In genomic region chr9:75593481-75593880, GRCm38 (mm10) we compare ENCODE assay signal across 17 mouse cellular contexts. TPM values are rescaled to one million over a fixed set of nuclear protein-coding genes. Genes with fewer than 3 reads are reported as not detected.
DNase-seq lines count a peak whose midpoint lies in the region; ATAC-seq lines count a peak whose summit lies in the region.
"Had no signal": no experiment of that assay in that cellular context is flagged by ENCODE, and none has a peak within 500 bp of the region (broad histone marks: within the 10 kb centered on the region; RNA-seq: fewer than 3 reads in every experiment).

No protein-coding gene starts in this region.

- no peak overlapping the region for H3K9ac ChIP-seq in kidney, embryonic 15.5 days
- H3K9ac ChIP-seq in hindbrain, embryonic 13.5 days, result no peak overlapping the region
- H3K9ac ChIP-seq: embryonic facial prominence, embryonic 12.5 days; limb, embryonic 13.5 days; lung, embryonic 14.5 days had no signal

- no peaks in the 10 kb centered on the region for H3K9me3 ChIP-seq in kidney, embryonic 15.5 days (replicated peaks)
- H3K9me3 ChIP-seq in hindbrain, embryonic 13.5 days, result no peaks in the 10 kb centered on the region
- H3K9me3 ChIP-seq: embryonic facial prominence, embryonic 12.5 days; limb, embryonic 13.5 days had no signal

- H3K36me3 ChIP-seq in kidney, embryonic 15.5 days, result peaks cover 9% of the 10 kb centered on the region; the same call in 1 of the 2 replicates
- peaks cover 90% of the 10 kb centered on the region for H3K36me3 ChIP-seq in hindbrain, embryonic 13.5 days

- DNase-seq in kidney, adult 8-10 months, result no peak
- DNase-seq in right cerebral cortex, adult 18-20 months, result peak; percentile 40
- DNase-seq in right cerebral cortex, postnatal 4 days, result no peak
- DNase-seq in gastrocnemius, postnatal 36 days, result no peak
- no peak for DNase-seq in heart, postnatal 36 days
- DNase-seq: cerebellum, adult 2 months; heart, adult 2 months; heart, postnatal 4 days; kidney, postnatal 36 days; lung, embryonic 14.5 days; right cerebral cortex, postnatal 25 days had no signal

- H3K4me3 ChIP-seq in kidney, embryonic 15.5 days (replicated peaks), result no peak overlapping the region
- H3K4me3 ChIP-seq in hindbrain, embryonic 13.5 days, result no peak overlapping the region
- H3K4me3 ChIP-seq: embryonic facial prominence, embryonic 12.5 days; heart, adult 2 months; limb, embryonic 13.5 days; megakaryocyte, embryonic 14.5 days had no signal

- H3K4me2 ChIP-seq in kidney, embryonic 15.5 days, result no peak overlapping the region
- no peak overlapping the region for H3K4me2 ChIP-seq in hindbrain, embryonic 13.5 days
- H3K4me2 ChIP-seq: embryonic facial prominence, embryonic 12.5 days; limb, embryonic 13.5 days; lung, embryonic 14.5 days had no signal

- H3K4me1 ChIP-seq in kidney, embryonic 15.5 days, result no peaks in the 10 kb centered on the region
- H3K4me1 ChIP-seq in hindbrain, embryonic 13.5 days (replicated peaks), result peaks cover 13% of the 10 kb centered on the region; the same call in 1 of the 2 replicates
- H3K4me1 ChIP-seq: embryonic facial prominence, embryonic 12.5 days; limb, embryonic 13.5 days; megakaryocyte, embryonic 14.5 days had no signal

- intact Hi-C loops in gastrocnemius, postnatal 36 days (cut with DNase I), result no loop called here
- intact Hi-C loops in heart, postnatal 36 days (cut with DNase I), result no loop called here

- H3K27me3 ChIP-seq in kidney, embryonic 15.5 days, result no peaks in the 10 kb centered on the region
- no peaks in the 10 kb centered on the region for H3K27me3 ChIP-seq in hindbrain, embryonic 13.5 days
- H3K27me3 ChIP-seq: embryonic facial prominence, embryonic 12.5 days; limb, embryonic 13.5 days had no signal

- ATAC-seq in kidney, embryonic 15.5 days (replicated peaks; ENCODE audit: low FRiP score), result 0 out of 2 replicates have a peak, but pooled peaks have one; percentile 12
- peak; percentile 47; the same call in 1 of the 2 replicates for ATAC-seq in hindbrain, embryonic 13.5 days (ENCODE audit: low FRiP score)

- 67% methylated on average over 5 of the region's 5 CpGs for WGBS in kidney, embryonic 15.5 days
- 82% methylated on average over 5 of the region's 5 CpGs for WGBS in hindbrain, embryonic 13.5 days

- no peak overlapping the region for H3K27ac ChIP-seq in kidney, embryonic 15.5 days
- H3K27ac ChIP-seq in hindbrain, embryonic 13.5 days, result no peak overlapping the region
- H3K27ac ChIP-seq: embryonic facial prominence, embryonic 12.5 days; heart, adult 2 months; limb, embryonic 13.5 days; stomach, postnatal 0 days had no signal

RNA-seq across cellular contexts. Expression of gene Tmod2, which starts 17.6 kb away (rescaled TPM):
- 22.1 and 26.5 TPM in 2 replicates for polyA plus RNA-seq in kidney, embryonic 15.5 days (2015; fragmentation: Nextera tagmentation; extraction: Ambion mirVana)
- 198 and 199 TPM in 2 replicates for polyA plus RNA-seq in hindbrain, embryonic 13.5 days (2015; fragmentation: Nextera tagmentation; extraction: Ambion mirVana)
- 1 to 10 TPM; 5.0 to 5.4 TPM for total RNA-seq in gastrocnemius, postnatal 36 days (2021)
- total RNA-seq in heart, postnatal 36 days (2021), result 1 to 10 TPM; 3.8 to 4.8 TPM

RNA-seq across cellular contexts. Expression of gene Lysmd2, which starts 32.1 kb away (rescaled TPM):
- 31.1 and 35.1 TPM in 2 replicates for polyA plus RNA-seq in kidney, embryonic 15.5 days (2015; fragmentation: Nextera tagmentation; extraction: Ambion mirVana)
- polyA plus RNA-seq in hindbrain, embryonic 13.5 days (2015; fragmentation: Nextera tagmentation; extraction: Ambion mirVana), result 24.8 and 26.2 TPM in 2 replicates
- total RNA-seq in gastrocnemius, postnatal 36 days (2021), result 1 to 10 TPM; 5.3 to 5.8 TPM
- 1 to 10 TPM; 7.6 to 10.0 TPM for total RNA-seq in heart, postnatal 36 days (2021)

RNA-seq across cellular contexts. Expression of gene Tmod3, which starts 34.0 kb away (rescaled TPM):
- polyA plus RNA-seq in kidney, embryonic 15.5 days (2015; fragmentation: Nextera tagmentation; extraction: Ambion mirVana), result 143 and 144 TPM in 2 replicates
- 82.3 and 85.3 TPM in 2 replicates for polyA plus RNA-seq in hindbrain, embryonic 13.5 days (2015; fragmentation: Nextera tagmentation; extraction: Ambion mirVana)
- 10 to 100 TPM; 16.2 to 22.0 TPM for total RNA-seq in gastrocnemius, postnatal 36 days (2021)
- 10 to 100 TPM; 65.4 to 68.9 TPM for total RNA-seq in heart, postnatal 36 days (2021)
